ENCODE assay signal across 8 mouse cellular contexts in genomic region chr4:129455265-129455664, GRCm38 (mm10). TPM values are rescaled to one million over a fixed set of nuclear protein-coding genes. Genes with fewer than 3 reads are reported as not detected.
DNase-seq lines count a peak whose midpoint lies in the region; ATAC-seq and TF ChIP-seq lines count a peak whose summit lies in the region.

No protein-coding gene starts in this region.

- peaks cover 7% of the 10 kb centered on the region for H3K4me1 ChIP-seq in testis, adult 2 months (ENCODE audit: control insufficient read depth, insufficient read depth, low read length)
- no peaks in the 10 kb centered on the region for H3K4me1 ChIP-seq in intestine, embryonic 15.5 days (replicated peaks)

- H3K36me3 ChIP-seq in testis, adult 2 months (ENCODE audit: control insufficient read depth, insufficient read depth, low read length), result no peaks in the 10 kb centered on the region
- no peaks in the 10 kb centered on the region for H3K36me3 ChIP-seq in intestine, embryonic 15.5 days

- 5% methylated on average over 5 of the region's 5 CpGs for WGBS in intestine, embryonic 15.5 days

- no peak overlapping the region for H3K4me3 ChIP-seq in testis, adult 2 months (ENCODE audit: control insufficient read depth, low read depth, low read length)
- H3K4me3 ChIP-seq in intestine, embryonic 15.5 days (replicated peaks), result no peak overlapping the region

- peak; percentile 91 for ATAC-seq in intestine, embryonic 15.5 days
- peak; percentile 90 for ATAC-seq in megakaryocyte-erythroid progenitor cell, adult 5-6 weeks (replicated peaks; ENCODE audit: low FRiP score, low TSS enrichment, poor library complexity, severe bottlenecking)

- DNase-seq in testis, postnatal 10 days (ENCODE audit: low spot score), result no peak
- peak; percentile 95 for DNase-seq in embryo, embryonic 10 days (ENCODE audit: low spot score)
- DNase-seq in gastrocnemius, postnatal 25 days, result peak; percentile 35
- DNase-seq in left cerebral cortex, postnatal 14 days (ENCODE audit: low spot score in 2 of 2), result peak; percentile 77 to 88
- peak; percentile 36 to 44 for DNase-seq in right cerebral cortex, postnatal 36 days (ENCODE audit: low spot score in 2 of 2)

- no peak overlapping the region for H3K4me2 ChIP-seq in intestine, embryonic 15.5 days (replicated peaks)

- intact Hi-C loops in left cerebral cortex, postnatal 14 days (cut with DNase I), result loop anchor here (5.0 to 10.0 kb wide), 2 partner anchors 243 to 340 kb away; no protein-coding TSS in a partner anchor

- H3K9me3 ChIP-seq in intestine, embryonic 15.5 days, result no peaks in the 10 kb centered on the region

- no peaks in the 10 kb centered on the region for H3K27me3 ChIP-seq in testis, adult 2 months (ENCODE audit: control insufficient read depth, insufficient read depth, low read length)
- no peaks in the 10 kb centered on the region for H3K27me3 ChIP-seq in intestine, embryonic 15.5 days (replicated peaks)

- H3K27ac ChIP-seq in testis, adult 2 months (ENCODE audit: control insufficient read depth, insufficient read depth, low read depth, low read length), result no peak overlapping the region
- no peak overlapping the region for H3K27ac ChIP-seq in intestine, embryonic 15.5 days

- TF ChIP-seq POLR2A in testis, adult 2 months (IDR thresholded peaks at IDR 0.05; ENCODE audit: control insufficient read depth, low read depth, low read length), result no peak

- no peak overlapping the region for H3K9ac ChIP-seq in intestine, embryonic 15.5 days

- TF ChIP-seq CTCF in testis, adult 2 months (IDR thresholded peaks at IDR 0.05; ENCODE audit: control insufficient read depth, insufficient read depth, insufficient replicate concordance, low read depth, low read length), result peak; percentile 45; the same call in 1 of the 2 replicates

RNA-seq across cellular contexts. Expression of gene Bsdc1, which starts 6.1 kb away (rescaled TPM):
- 35.5 and 38.2 TPM in 2 replicates for polyA plus RNA-seq in testis, adult 2 months (2012; rRNA removed)
- total RNA-seq in gastrocnemius, postnatal 25 days (2021), result 10 to 100 TPM; 25.6 to 26.9 TPM
- 22.1 and 24.9 TPM in 2 replicates for polyA plus RNA-seq in intestine, embryonic 15.5 days (2015; fragmentation: Nextera tagmentation; extraction: Ambion mirVana)
- 10 to 100 TPM; 48.2 to 52.0 TPM for total RNA-seq in left cerebral cortex, postnatal 14 days (2021)
- 36.1 and 36.3 TPM in 2 replicates for total RNA-seq in megakaryocyte-erythroid progenitor cell, adult 5-6 weeks (2014; fragmentation: Nextera tagmentation)
- 31.3 and 52.3 TPM in 2 replicates for total RNA-seq in megakaryocyte-erythroid progenitor cell, adult 5-6 weeks (2017)

RNA-seq across cellular contexts. Expression of gene Zbtb8b, which starts 14.6 kb away (rescaled TPM):
- polyA plus RNA-seq in testis, adult 2 months (2012; rRNA removed), result 1.0 and 1.3 TPM in 2 replicates
- not detected for total RNA-seq in gastrocnemius, postnatal 25 days (2021)
- 1.1 and 1.2 TPM in 2 replicates for polyA plus RNA-seq in intestine, embryonic 15.5 days (2015; fragmentation: Nextera tagmentation; extraction: Ambion mirVana)
- total RNA-seq in left cerebral cortex, postnatal 14 days (2021), result 1 to 10 TPM; 4.4 TPM
- not detected in 2 replicates for total RNA-seq in megakaryocyte-erythroid progenitor cell, adult 5-6 weeks (2014; fragmentation: Nextera tagmentation)
- 0.05 TPM in 1 of 2 replicates, not detected in the other for total RNA-seq in megakaryocyte-erythroid progenitor cell, adult 5-6 weeks (2017)

RNA-seq across cellular contexts. Expression of gene Tssk3, which starts 35.6 kb away (rescaled TPM):
- 252 and 267 TPM in 2 replicates for polyA plus RNA-seq in testis, adult 2 months (2012; rRNA removed)
- total RNA-seq in gastrocnemius, postnatal 25 days (2021), result not detected
- not detected in 2 replicates for polyA plus RNA-seq in intestine, embryonic 15.5 days (2015; fragmentation: Nextera tagmentation; extraction: Ambion mirVana)
- under 1 TPM; 0.29 to 0.44 TPM for total RNA-seq in left cerebral cortex, postnatal 14 days (2021)
- total RNA-seq in megakaryocyte-erythroid progenitor cell, adult 5-6 weeks (2014; fragmentation: Nextera tagmentation), result not detected in 2 replicates
- total RNA-seq in megakaryocyte-erythroid progenitor cell, adult 5-6 weeks (2017), result not detected in 2 replicates

RNA-seq across cellular contexts. Expression of gene Fam229a, which starts 35.7 kb away (rescaled TPM):
- 945 and 1,232 TPM in 2 replicates for polyA plus RNA-seq in testis, adult 2 months (2012; rRNA removed)
- not detected for total RNA-seq in gastrocnemius, postnatal 25 days (2021)
- polyA plus RNA-seq in intestine, embryonic 15.5 days (2015; fragmentation: Nextera tagmentation; extraction: Ambion mirVana), result not detected in 2 replicates
- under 1 TPM in 1 of 2 experiments, not detected in 1; 0.87 TPM for total RNA-seq in left cerebral cortex, postnatal 14 days (2021)
- not detected in 2 replicates for total RNA-seq in megakaryocyte-erythroid progenitor cell, adult 5-6 weeks (2014; fragmentation: Nextera tagmentation)
- not detected in 2 replicates for total RNA-seq in megakaryocyte-erythroid progenitor cell, adult 5-6 weeks (2017)

RNA-seq across cellular contexts. Expression of gene Marcksl1, which starts 58.1 kb away (rescaled TPM):
- 55.6 and 69.9 TPM in 2 replicates for polyA plus RNA-seq in testis, adult 2 months (2012; rRNA removed)
- total RNA-seq in gastrocnemius, postnatal 25 days (2021), result 1 to 10 TPM; 1.6 to 2.8 TPM
- polyA plus RNA-seq in intestine, embryonic 15.5 days (2015; fragmentation: Nextera tagmentation; extraction: Ambion mirVana), result 432 and 487 TPM in 2 replicates
- 100 to 1,000 TPM; 538 to 599 TPM for total RNA-seq in left cerebral cortex, postnatal 14 days (2021)
- 29.9 and 30.4 TPM in 2 replicates for total RNA-seq in megakaryocyte-erythroid progenitor cell, adult 5-6 weeks (2014; fragmentation: Nextera tagmentation)
- total RNA-seq in megakaryocyte-erythroid progenitor cell, adult 5-6 weeks (2017), result 41.4 and 48.3 TPM in 2 replicates

Comparison
In these comparisons a context has a peak if more than half of its experiments do, and no peak if none do; other contexts are left out.
1. RNA of gene Zbtb8b, which starts 14.6 kb away (total RNA-seq): 4.4 TPM in left cerebral cortex, postnatal 14 days; 0.05 TPM in megakaryocyte-erythroid progenitor cell, adult 5-6 weeks and not detected in gastrocnemius, postnatal 25 days; every median in the first group is over 4 times any median in the second.